Mouse (Mus musculus): Measurements from ENCODE around the gene Rundc3b.

DNA sequence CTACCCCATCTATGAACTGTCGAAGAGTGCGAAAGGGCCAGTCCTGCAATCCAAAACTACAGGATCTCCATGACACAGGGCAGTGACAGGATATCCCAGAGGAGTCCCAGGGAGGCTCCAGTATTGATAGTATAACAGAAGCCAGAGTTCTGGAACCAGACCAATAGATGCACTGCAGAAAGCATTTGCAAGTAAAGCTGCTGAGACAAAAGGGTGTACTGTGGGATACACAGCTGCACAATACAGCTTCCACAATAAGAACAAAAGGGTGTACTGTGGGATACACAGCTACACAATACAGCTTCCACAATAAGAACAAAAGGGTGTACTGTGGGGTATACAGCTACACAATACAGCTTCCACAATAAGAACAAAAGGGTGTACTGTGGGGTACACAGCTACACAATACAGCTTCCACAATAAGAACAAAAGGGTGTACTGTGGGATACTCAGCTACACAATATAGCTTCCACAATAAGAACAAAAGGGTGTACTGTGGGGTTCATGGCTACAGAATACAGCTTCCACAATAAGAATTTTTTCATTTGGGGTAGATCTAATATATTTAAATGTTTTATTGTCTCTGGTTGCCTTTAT is 134.0 kb downstream of the Rundc3b start:
- no peak for TF ChIP-seq POLR2A (IDR thresholded peaks at IDR 0.05; ENCODE audit: low read depth, low read length)
- no peak for TF ChIP-seq CTCF (IDR thresholded peaks at IDR 0.05; ENCODE audit: borderline replicate concordance, insufficient read depth, low read length)

All from embryonic fibroblast, embryonic 13.5 days (primary cell).